Mouse (Mus musculus) frontal cortex, postnatal 10 days (tissue): ENCODE measurements around the gene Pheta1.

Experiments used
- DNase-seq, 2 experiments: peaks; one replicate each; pipeline ENCODE4 v3.0.0; 2022; ENCODE audit warnings: low spot score in 2 of 2, mixed read lengths in 1 of 2

Gene Pheta1

GRCm38 (mm10) chr5:121889819-121890362 lies 41.1 kb downstream of the Pheta1 start:
- no peak for DNase-seq

- no peak for DNase-seq
Measured at GRCm38 (mm10) chr5:121890925-121891324, 42.1 kb downstream of the Pheta1 start.

- peak; percentile 56 to 69 for DNase-seq
Measured at GRCm38 (mm10) chr5:121892281-121892680, 43.5 kb downstream of the Pheta1 start.

- no peak for DNase-seq
Measured at GRCm38 (mm10) chr5:121893581-121893980, 44.8 kb downstream of the Pheta1 start.

GRCm38 (mm10) chr5:121894647-121895046 lies 45.9 kb downstream of the Pheta1 start:
- no peak for DNase-seq

GRCm38 (mm10) chr5:121895117-121895756 lies 46.5 kb downstream of the Pheta1 start:
- DNase-seq = no peak

- no peak for DNase-seq
Measured at GRCm38 (mm10) chr5:121902809-121903745, 54.3 kb downstream of the Pheta1 start.
